Mouse (Mus musculus): ENCODE results near the gene Ube2k. TPM values are rescaled to one million over a fixed set of nuclear protein-coding genes. Genes with fewer than 3 reads are reported as not detected.

Gene Ube2k
- polyA plus RNA-seq (2015; fragmentation: Nextera tagmentation; extraction: Ambion mirVana) = 96.8 and 126 TPM in 2 replicates

GRCm38 (mm10) chr5:65536751-65537419 is at the start of gene Ube2k, which contains the start of gene Smim14:
Gene Ube2k (plus strand): TSS chr5:65537233.
Gene Smim14 (minus strand): TSS chr5:65537184.

GRCm38 (mm10) chr5:65492716-65493531 is 44.1 kb upstream of the Ube2k start, which contains the start of gene Gm43552:
Gene Gm43552 (minus strand): TSS chr5:65492833.

Other genes starting within 250 kb of the Ube2k start
- 46.4 and 57.7 TPM in 2 replicates for gene Rfc1, start 201.6 kb upstream of the Ube2k start, polyA plus RNA-seq (2015; fragmentation: Nextera tagmentation; extraction: Ambion mirVana)
- gene Klb, start 188.9 kb upstream of the Ube2k start, polyA plus RNA-seq (2015; fragmentation: Nextera tagmentation; extraction: Ambion mirVana) = 0.41 and 0.50 TPM in 2 replicates
- 905 and 1,502 TPM in 2 replicates for gene Rpl9, start 145.8 kb upstream of the Ube2k start, polyA plus RNA-seq (2015; fragmentation: Nextera tagmentation; extraction: Ambion mirVana)
- gene Lias, start 145.7 kb upstream of the Ube2k start, polyA plus RNA-seq (2015; fragmentation: Nextera tagmentation; extraction: Ambion mirVana) = 46.8 and 81.8 TPM in 2 replicates
- 79.6 and 87.2 TPM in 2 replicates for gene Ugdh, start 101.3 kb upstream of the Ube2k start, polyA plus RNA-seq (2015; fragmentation: Nextera tagmentation; extraction: Ambion mirVana)
- gene Gm43552, start 44.4 kb upstream of the Ube2k start, polyA plus RNA-seq (2015; fragmentation: Nextera tagmentation; extraction: Ambion mirVana) = 2.6 TPM in 1 of 2 replicates, not detected in the other
- gene Smim14, start within 50 bp of the Ube2k start, polyA plus RNA-seq (2015; fragmentation: Nextera tagmentation; extraction: Ambion mirVana) = 217 and 283 TPM in 2 replicates
- gene Pds5a, start 161.0 kb downstream of the Ube2k start, polyA plus RNA-seq (2015; fragmentation: Nextera tagmentation; extraction: Ambion mirVana) = 18.3 and 29.6 TPM in 2 replicates
- 7.5 and 8.7 TPM in 2 replicates for gene N4bp2, start 226.3 kb downstream of the Ube2k start, polyA plus RNA-seq (2015; fragmentation: Nextera tagmentation; extraction: Ambion mirVana)